Mouse (Mus musculus) intestine, postnatal 0 days (tissue): ENCODE measurements around the gene Nell1. TPM values are rescaled to one million over a fixed set of nuclear protein-coding genes. Genes with fewer than 3 reads are reported as not detected.
A peak's percentile ranks its signal among the peaks of the same experiment; 100 is the strongest.

Experiments used
- ATAC-seq: fragments of 200-750 bp; cut with Nextera tagmentation; 2 replicates; pipeline ENCODE4 v1.8.0; 2017; ENCODE audit warnings: mild to moderate bottlenecking, moderate TSS enrichment, moderate library complexity
- H3K27ac ChIP-seq: fragments of 300-500 bp; sonication (generic); 2 replicates; pipeline ENCODE4 v1.5.1; 2014; ENCODE audit warnings: mild to moderate bottlenecking, low read depth, low read length, moderate library complexity
- H3K27me3 ChIP-seq: fragments of 300-500 bp; sonication (generic); replicated peaks from 2 replicates; pipeline ENCODE4 v1.6.1; 2014; ENCODE audit warnings: low read length, mixed read lengths; ENCODE audit not compliant: control insufficient read depth, insufficient read depth
- H3K36me3 ChIP-seq: fragments of 300-500 bp; sonication (generic); 2 replicates; pipeline ENCODE4 v1.6.1; 2014; ENCODE audit warnings: mild to moderate bottlenecking, moderate library complexity; ENCODE audit not compliant: control insufficient read depth, insufficient read depth
- H3K4me1 ChIP-seq: fragments of 300-500 bp; sonication (generic); replicated peaks from 2 replicates; pipeline ENCODE4 v1.6.1; 2014; ENCODE audit warnings: antibody characterized with exemption, low read length, mixed read lengths; ENCODE audit not compliant: control insufficient read depth, insufficient read depth
- H3K4me2 ChIP-seq: fragments of 300-500 bp; sonication (generic); replicated peaks from 2 replicates; pipeline ENCODE4 v1.6.1; 2014; ENCODE audit warnings: low read depth, mild to moderate bottlenecking, moderate library complexity
- H3K4me3 ChIP-seq: fragments of 300-500 bp; sonication (generic); 2 replicates; pipeline ENCODE4 v1.5.1; 2014; ENCODE audit warnings: low read depth, low read length
- H3K9ac ChIP-seq: fragments of 300-500 bp; sonication (generic); 2 replicates; pipeline ENCODE4 v1.6.1; 2014; ENCODE audit warnings: mild to moderate bottlenecking, low read depth, low read length
- H3K9me3 ChIP-seq: fragments of 300-500 bp; sonication (generic); 2 replicates; pipeline ENCODE4 v1.6.1; 2016; ENCODE audit warnings: mixed run types; ENCODE audit not compliant: control insufficient read depth
- CTCF ChIP-seq: sonication (generic); IDR thresholded peaks from 2 replicates; pipeline ENCODE4 v1.5.1; 2016; ENCODE audit warnings: low read depth, mild to moderate bottlenecking, control low read depth, antibody characterized with exemption, moderate library complexity
- WGBS: fragments of 180-500 bp; shearing (Covaris S2); extraction: QIAGEN DNeasy Blood & Tissue Kit; methylation state at CpG from one replicate; pipeline ENCODE4 v1.1.7; 2014; 5-methylcytosine and 5-hydroxymethylcytosine counted together
- polyA plus RNA-seq: library from polyadenylated mRNA; unstranded; fragments of >200 nt; fragmentation: Nextera tagmentation; extraction: Ambion mirVana; gene quantifications from 2 replicates; pipeline ENCODE4 v1.2.1, GENCODE M21; 2015

Nell1 gene
- polyA plus RNA-seq, 1 experiment from 2014 or later: 1.9 TPM

- Histone ChIP-seq H3K36me3 (no peaks in the 10 kb centered on the region), H3K27ac (no peak overlapping the region), H3K9ac (no peak overlapping the region), H3K4me3 (no peak overlapping the region), H3K4me2 (no peak overlapping the region), H3K27me3 (no peaks in the 10 kb centered on the region), H3K9me3 (no peaks in the 10 kb centered on the region), H3K4me1 (no peaks in the 10 kb centered on the region)
- TF ChIP-seq CTCF: no peak
- WGBS: 67% methylated on average over 5 of the region's 5 CpGs
- no peak for ATAC-seq
Measured at GRCm38 (mm10) chr7:49942490-49942889, 32.2 kb upstream of the Nell1 start.

- no peak for ATAC-seq
- Histone ChIP-seq H3K9me3 (no peaks in the 10 kb centered on the region), H3K36me3 (no peaks in the 10 kb centered on the region), H3K27ac (no peak overlapping the region), H3K4me3 (no peak overlapping the region), H3K9ac (no peak overlapping the region), H3K4me2 (no peak overlapping the region), H3K27me3 (no peaks in the 10 kb centered on the region), H3K4me1 (no peaks in the 10 kb centered on the region)
- WGBS: 92% methylated on average over 9 of the region's 9 CpGs
- TF ChIP-seq CTCF: no peak
Measured at GRCm38 (mm10) chr7:49946691-49947090, 28.0 kb upstream of the Nell1 start.

GRCm38 (mm10) chr7:49953546-49954181 is 21.0 kb upstream of the Nell1 start:
- Histone ChIP-seq H3K9me3 (no peaks in the 10 kb centered on the region), H3K4me2 (no peak overlapping the region), H3K27ac (no peak overlapping the region), H3K9ac (no peak overlapping the region), H3K4me1 (no peaks in the 10 kb centered on the region), H3K4me3 (no peak overlapping the region), H3K36me3 (no peaks in the 10 kb centered on the region), H3K27me3 (no peaks in the 10 kb centered on the region)
- peak; percentile 77 for TF ChIP-seq CTCF
- no peak for ATAC-seq
- WGBS: 61% methylated on average over 4 of the region's 4 CpGs

- Histone ChIP-seq H3K27me3 (no peaks in the 10 kb centered on the region), H3K27ac (no peak overlapping the region), H3K4me3 (no peak overlapping the region), H3K4me1 (no peaks in the 10 kb centered on the region), H3K4me2 (no peak overlapping the region), H3K9me3 (no peaks in the 10 kb centered on the region), H3K36me3 (no peaks in the 10 kb centered on the region), H3K9ac (no peak overlapping the region)
- TF ChIP-seq CTCF: no peak
- 19% methylated on average over 7 of the region's 7 CpGs for WGBS
- no peak for ATAC-seq
Measured at GRCm38 (mm10) chr7:49954834-49955233, 19.8 kb upstream of the Nell1 start.

GRCm38 (mm10) chr7:49957142-49957541 is 17.5 kb upstream of the Nell1 start:
- WGBS: 33% methylated on average over 3 of the region's 3 CpGs
- Histone ChIP-seq H3K4me3 (no peak overlapping the region), H3K27ac (no peak overlapping the region), H3K4me2 (no peak overlapping the region), H3K27me3 (no peaks in the 10 kb centered on the region), H3K36me3 (no peaks in the 10 kb centered on the region), H3K4me1 (no peaks in the 10 kb centered on the region), H3K9me3 (no peaks in the 10 kb centered on the region), H3K9ac (no peak overlapping the region)
- ATAC-seq: no peak
- TF ChIP-seq CTCF: no peak

GRCm38 (mm10) chr7:49963764-49964163 is 10.9 kb upstream of the Nell1 start:
- H3K27ac ChIP-seq: no peak overlapping the region
- 86% methylated on average over 2 of the region's 2 CpGs for WGBS
- no peak overlapping the region for H3K9ac ChIP-seq
- H3K4me2 ChIP-seq: no peak overlapping the region
- no peak for TF ChIP-seq CTCF
- ATAC-seq: no peak
- H3K27me3 ChIP-seq: no peaks in the 10 kb centered on the region
- H3K9me3 ChIP-seq: no peaks in the 10 kb centered on the region
- H3K4me1 ChIP-seq: no peaks in the 10 kb centered on the region
- no peak overlapping the region for H3K4me3 ChIP-seq
- H3K36me3 ChIP-seq: no peaks in the 10 kb centered on the region

GRCm38 (mm10) chr7:49969516-49969915 is 5.1 kb upstream of the Nell1 start:
- Histone ChIP-seq H3K4me1 (no peaks in the 10 kb centered on the region), H3K4me3 (no peak overlapping the region), H3K27me3 (peaks cover 5% of the 10 kb centered on the region), H3K9ac (no peak overlapping the region), H3K4me2 (no peak overlapping the region), H3K36me3 (no peaks in the 10 kb centered on the region), H3K9me3 (no peaks in the 10 kb centered on the region), H3K27ac (no peak overlapping the region)
- TF ChIP-seq CTCF: no peak
- 56% methylated on average over 4 of the region's 4 CpGs for WGBS
- no peak for ATAC-seq
